Mouse (Mus musculus): Measurements from ENCODE around the gene Ten1.

Gene Ten1

DNA sequence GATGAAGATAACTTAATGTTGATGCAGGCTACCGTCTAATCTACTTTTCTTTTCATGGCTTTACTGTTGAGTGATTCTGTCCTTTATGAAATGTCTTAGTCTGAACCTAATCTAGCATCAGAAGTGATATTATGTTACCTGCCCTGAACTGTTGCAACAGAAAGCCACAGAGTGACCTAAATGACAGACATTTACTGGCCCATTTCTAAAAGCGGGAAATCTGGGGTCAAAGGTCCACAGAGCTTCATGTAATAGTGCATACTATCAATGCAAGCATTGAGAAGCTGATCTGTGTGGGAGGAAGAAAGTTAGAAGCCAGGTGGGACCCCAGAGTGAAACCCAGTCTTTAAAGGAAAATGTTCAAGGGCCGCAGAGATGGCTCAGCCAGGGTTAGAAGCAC is 4.5 kb downstream of the Ten1 start:
- no peaks in the 10 kb centered on the region for H3K27me3 ChIP-seq (ENCODE audit: insufficient read depth, low read length)
- peaks cover 21% of the 10 kb centered on the region for H3K36me3 ChIP-seq (ENCODE audit: insufficient read depth, low read length)
- peaks cover 19% of the 10 kb centered on the region for H3K4me1 ChIP-seq (replicated peaks; ENCODE audit: low read depth, low read length)
- no peak overlapping the region for H3K4me3 ChIP-seq (replicated peaks; ENCODE audit: low read length)
- TF ChIP-seq NANOG (IDR thresholded peaks at IDR 0.05; ENCODE audit: borderline replicate concordance, low read length): no peak
- no peaks in the 10 kb centered on the region for H3K9me3 ChIP-seq (ENCODE audit: low read length)

GRCm38 (mm10) chr11:116206678-116207077 is 8.0 kb downstream of the Ten1 start:
- TF ChIP-seq POU5F1 (IDR thresholded peaks at IDR 0.05; ENCODE audit: borderline replicate concordance, low read length): no peak
- no peak for TF ChIP-seq NANOG (IDR thresholded peaks at IDR 0.05; ENCODE audit: borderline replicate concordance, low read length)
- no peak for TF ChIP-seq CTCF (conservative IDR thresholded peaks at IDR 0.05; ENCODE audit: low read length)
- no peaks in the 10 kb centered on the region for H3K9me3 ChIP-seq (ENCODE audit: low read length)
- H3K36me3 ChIP-seq (ENCODE audit: insufficient read depth, low read length): peaks cover 21% of the 10 kb centered on the region
- no peak overlapping the region for H3K4me3 ChIP-seq (replicated peaks; ENCODE audit: low read length)
- H3K27me3 ChIP-seq (ENCODE audit: insufficient read depth, low read length): no peaks in the 10 kb centered on the region
- peaks cover 30% of the 10 kb centered on the region for H3K4me1 ChIP-seq (replicated peaks; ENCODE audit: low read depth, low read length)

- no peak for TF ChIP-seq NANOG (IDR thresholded peaks at IDR 0.05; ENCODE audit: borderline replicate concordance, low read length)
- no peak for TF ChIP-seq CTCF (conservative IDR thresholded peaks at IDR 0.05; ENCODE audit: low read length)
- Histone ChIP-seq H3K27me3 (ENCODE audit: insufficient read depth, low read length) (no peaks in the 10 kb centered on the region), H3K4me3 (replicated peaks; ENCODE audit: low read length) (no peak overlapping the region), H3K9me3 (ENCODE audit: low read length) (no peaks in the 10 kb centered on the region), H3K4me1 (replicated peaks; ENCODE audit: low read depth, low read length) (peaks cover 37% of the 10 kb centered on the region), H3K36me3 (ENCODE audit: insufficient read depth, low read length) (peaks cover 21% of the 10 kb centered on the region)
Observed at GRCm38 (mm10) chr11:116208660-116209059, 10.0 kb downstream of the Ten1 start.

DNA sequence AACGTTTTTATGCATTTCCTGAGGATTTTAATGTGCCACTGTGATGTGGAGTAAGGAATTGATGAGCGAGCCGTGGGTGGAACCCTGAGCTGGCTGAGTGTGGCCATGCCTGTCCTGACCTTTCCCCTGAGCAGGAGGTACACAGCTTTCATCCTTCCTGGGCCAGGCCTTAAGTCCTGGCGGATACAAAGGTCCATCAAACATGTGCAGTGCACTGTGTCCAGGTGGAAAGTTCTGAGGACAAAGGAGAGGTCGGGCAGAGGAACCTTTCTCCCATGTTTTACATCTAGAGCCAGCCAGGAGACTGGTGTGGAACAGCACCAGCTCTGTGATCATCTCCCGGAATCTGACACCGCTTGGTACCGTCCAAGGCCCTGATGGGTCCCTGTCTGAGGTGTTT is 10.6 kb downstream of the Ten1 start:
- Histone ChIP-seq H3K9me3 (ENCODE audit: low read length) (no peaks in the 10 kb centered on the region), H3K27me3 (ENCODE audit: insufficient read depth, low read length) (no peaks in the 10 kb centered on the region), H3K4me3 (replicated peaks; ENCODE audit: low read length) (no peak overlapping the region), H3K4me1 (replicated peaks; ENCODE audit: low read depth, low read length) (peaks cover 37% of the 10 kb centered on the region), H3K36me3 (ENCODE audit: insufficient read depth, low read length) (peaks cover 21% of the 10 kb centered on the region)
- TF ChIP-seq CTCF (conservative IDR thresholded peaks at IDR 0.05; ENCODE audit: low read length): no peak
- no peak for TF ChIP-seq POU5F1 (IDR thresholded peaks at IDR 0.05; ENCODE audit: borderline replicate concordance, low read length)
- no peak for TF ChIP-seq NANOG (IDR thresholded peaks at IDR 0.05; ENCODE audit: borderline replicate concordance, low read length)

- peaks cover 47% of the 10 kb centered on the region for H3K4me1 ChIP-seq (replicated peaks; ENCODE audit: low read depth, low read length)
- no peak overlapping the region for H3K4me3 ChIP-seq (replicated peaks; ENCODE audit: low read length)
- H3K27me3 ChIP-seq (ENCODE audit: insufficient read depth, low read length): no peaks in the 10 kb centered on the region
- no peaks in the 10 kb centered on the region for H3K9me3 ChIP-seq (ENCODE audit: low read length)
- H3K36me3 ChIP-seq (ENCODE audit: insufficient read depth, low read length): peaks cover 13% of the 10 kb centered on the region
- no peak for TF ChIP-seq POU5F1 (IDR thresholded peaks at IDR 0.05; ENCODE audit: borderline replicate concordance, low read length)
- TF ChIP-seq NANOG (IDR thresholded peaks at IDR 0.05; ENCODE audit: borderline replicate concordance, low read length): no peak
- TF ChIP-seq CTCF (conservative IDR thresholded peaks at IDR 0.05; ENCODE audit: low read length): no peak
Observed at GRCm38 (mm10) chr11:116210696-116211095, 12.0 kb downstream of the Ten1 start.

GRCm38 (mm10) chr11:116212847-116213246 is 14.2 kb downstream of the Ten1 start:
- no peak for TF ChIP-seq POU5F1 (IDR thresholded peaks at IDR 0.05; ENCODE audit: borderline replicate concordance, low read length)
- no peak for TF ChIP-seq NANOG (IDR thresholded peaks at IDR 0.05; ENCODE audit: borderline replicate concordance, low read length)
- no peak for TF ChIP-seq CTCF (conservative IDR thresholded peaks at IDR 0.05; ENCODE audit: low read length)
- Histone ChIP-seq H3K27me3 (ENCODE audit: insufficient read depth, low read length) (no peaks in the 10 kb centered on the region), H3K4me1 (replicated peaks; ENCODE audit: low read depth, low read length) (peaks cover 52% of the 10 kb centered on the region), H3K9me3 (ENCODE audit: low read length) (no peaks in the 10 kb centered on the region), H3K4me3 (replicated peaks; ENCODE audit: low read length) (no peak overlapping the region), H3K36me3 (ENCODE audit: insufficient read depth, low read length) (no peaks in the 10 kb centered on the region)

GRCm38 (mm10) chr11:116213877-116214510 is 15.3 kb downstream of the Ten1 start:
- TF ChIP-seq NANOG (IDR thresholded peaks at IDR 0.05; ENCODE audit: borderline replicate concordance, low read length): no peak
- TF ChIP-seq POU5F1 (IDR thresholded peaks at IDR 0.05; ENCODE audit: borderline replicate concordance, low read length): no peak
- no peak for TF ChIP-seq CTCF (conservative IDR thresholded peaks at IDR 0.05; ENCODE audit: low read length)
- Histone ChIP-seq H3K4me3 (replicated peaks; ENCODE audit: low read length) (no peak overlapping the region), H3K36me3 (ENCODE audit: insufficient read depth, low read length) (no peaks in the 10 kb centered on the region), H3K9me3 (ENCODE audit: low read length) (no peaks in the 10 kb centered on the region), H3K27me3 (ENCODE audit: insufficient read depth, low read length) (no peaks in the 10 kb centered on the region), H3K4me1 (replicated peaks; ENCODE audit: low read depth, low read length) (peaks cover 57% of the 10 kb centered on the region)

- H3K36me3 ChIP-seq (ENCODE audit: insufficient read depth, low read length): no peaks in the 10 kb centered on the region
- peak overlapping the region; percentile 63; the same call in 1 of the 2 replicates for H3K4me3 ChIP-seq (replicated peaks; ENCODE audit: low read length)
- no peaks in the 10 kb centered on the region for H3K9me3 ChIP-seq (ENCODE audit: low read length)
- peaks cover 60% of the 10 kb centered on the region for H3K4me1 ChIP-seq (replicated peaks; ENCODE audit: low read depth, low read length)
- peaks cover 1% of the 10 kb centered on the region for H3K27me3 ChIP-seq (ENCODE audit: insufficient read depth, low read length)
- no peak for TF ChIP-seq NANOG (IDR thresholded peaks at IDR 0.05; ENCODE audit: borderline replicate concordance, low read length)
- TF ChIP-seq CTCF (conservative IDR thresholded peaks at IDR 0.05; ENCODE audit: low read length): peak; percentile 86
- TF ChIP-seq POU5F1 (IDR thresholded peaks at IDR 0.05; ENCODE audit: borderline replicate concordance, low read length): no peak
Observed at GRCm38 (mm10) chr11:116215181-116215580, 16.5 kb downstream of the Ten1 start.

GRCm38 (mm10) chr11:116215991-116216390 is 17.3 kb downstream of the Ten1 start:
- H3K27me3 ChIP-seq (ENCODE audit: insufficient read depth, low read length): peaks cover 10% of the 10 kb centered on the region
- peak overlapping the region; percentile 63 for H3K4me3 ChIP-seq (replicated peaks; ENCODE audit: low read length)
- H3K36me3 ChIP-seq (ENCODE audit: insufficient read depth, low read length): no peaks in the 10 kb centered on the region
- H3K4me1 ChIP-seq (replicated peaks; ENCODE audit: low read depth, low read length): peaks cover 60% of the 10 kb centered on the region
- no peaks in the 10 kb centered on the region for H3K9me3 ChIP-seq (ENCODE audit: low read length)
- no peak for TF ChIP-seq NANOG (IDR thresholded peaks at IDR 0.05; ENCODE audit: borderline replicate concordance, low read length)
- TF ChIP-seq CTCF (conservative IDR thresholded peaks at IDR 0.05; ENCODE audit: low read length): no peak
- no peak for TF ChIP-seq POU5F1 (IDR thresholded peaks at IDR 0.05; ENCODE audit: borderline replicate concordance, low read length)

All from E14TG2a.4 (cell line).